Mouse (Mus musculus): Measurements from ENCODE around the gene Mcm9. TPM values are rescaled to one million over a fixed set of nuclear protein-coding genes. Genes with fewer than 3 reads are reported as not detected.

Mcm9 gene
- polyA plus RNA-seq, 1 experiment from 2014 or later, result 3.7 TPM

GRCm38 (mm10) chr10:53615850-53616616 lies 14.2 kb downstream of the Mcm9 start:
- H3K9me3 ChIP-seq (replicated peaks; ENCODE audit: control insufficient read depth, low read length), result no peaks in the 10 kb centered on the region
- no peak overlapping the region for H3K27ac ChIP-seq (ENCODE audit: low read length)
- no peaks in the 10 kb centered on the region for H3K4me1 ChIP-seq (ENCODE audit: control insufficient read depth, low read depth, low read length)
- no peak overlapping the region for H3K9ac ChIP-seq (ENCODE audit: low read depth, low read length)
- H3K27me3 ChIP-seq (ENCODE audit: control insufficient read depth, insufficient read depth, low read depth, low read length), result no peaks in the 10 kb centered on the region
- H3K4me2 ChIP-seq (ENCODE audit: low read depth, low read length), result no peak overlapping the region
- peaks cover 16% of the 10 kb centered on the region for H3K36me3 ChIP-seq (ENCODE audit: control insufficient read depth, insufficient read depth)
- no peak for ATAC-seq (ENCODE audit: low read depth)
- H3K4me3 ChIP-seq (ENCODE audit: low read depth, low read length), result no peak overlapping the region
- 69% methylated on average over 8 of the region's 8 CpGs for WGBS (ENCODE audit: insufficient replicate concordance)

GRCm38 (mm10) chr10:53613955-53614354 lies 16.3 kb downstream of the Mcm9 start:
- H3K27me3 ChIP-seq (ENCODE audit: control insufficient read depth, insufficient read depth, low read depth, low read length), result no peaks in the 10 kb centered on the region
- no peak for ATAC-seq (ENCODE audit: low read depth)
- 37% methylated on average over 1 of the region's 1 CpGs for WGBS (ENCODE audit: insufficient replicate concordance)
- H3K9ac ChIP-seq (ENCODE audit: low read depth, low read length), result no peak overlapping the region
- no peaks in the 10 kb centered on the region for H3K4me1 ChIP-seq (ENCODE audit: control insufficient read depth, low read depth, low read length)
- H3K36me3 ChIP-seq (ENCODE audit: control insufficient read depth, insufficient read depth), result peaks cover 23% of the 10 kb centered on the region
- no peak overlapping the region for H3K27ac ChIP-seq (ENCODE audit: low read length)
- no peak overlapping the region for H3K4me2 ChIP-seq (ENCODE audit: low read depth, low read length)
- no peaks in the 10 kb centered on the region for H3K9me3 ChIP-seq (replicated peaks; ENCODE audit: control insufficient read depth, low read length)
- H3K4me3 ChIP-seq (ENCODE audit: low read depth, low read length), result no peak overlapping the region

- Histone ChIP-seq H3K27ac (ENCODE audit: low read length) (no peak overlapping the region), H3K36me3 (ENCODE audit: control insufficient read depth, insufficient read depth) (peaks cover 32% of the 10 kb centered on the region), H3K27me3 (ENCODE audit: control insufficient read depth, insufficient read depth, low read depth, low read length) (no peaks in the 10 kb centered on the region), H3K9ac (ENCODE audit: low read depth, low read length) (no peak overlapping the region), H3K4me1 (ENCODE audit: control insufficient read depth, low read depth, low read length) (no peaks in the 10 kb centered on the region), H3K9me3 (replicated peaks; ENCODE audit: control insufficient read depth, low read length) (no peaks in the 10 kb centered on the region), H3K4me3 (ENCODE audit: low read depth, low read length) (no peak overlapping the region), H3K4me2 (ENCODE audit: low read depth, low read length) (no peak overlapping the region)
- 75% methylated on average over 1 of the region's 1 CpGs for WGBS (ENCODE audit: insufficient replicate concordance)
- no peak for ATAC-seq (ENCODE audit: low read depth)
Observed at GRCm38 (mm10) chr10:53612172-53612571, 18.1 kb downstream of the Mcm9 start.

DNA sequence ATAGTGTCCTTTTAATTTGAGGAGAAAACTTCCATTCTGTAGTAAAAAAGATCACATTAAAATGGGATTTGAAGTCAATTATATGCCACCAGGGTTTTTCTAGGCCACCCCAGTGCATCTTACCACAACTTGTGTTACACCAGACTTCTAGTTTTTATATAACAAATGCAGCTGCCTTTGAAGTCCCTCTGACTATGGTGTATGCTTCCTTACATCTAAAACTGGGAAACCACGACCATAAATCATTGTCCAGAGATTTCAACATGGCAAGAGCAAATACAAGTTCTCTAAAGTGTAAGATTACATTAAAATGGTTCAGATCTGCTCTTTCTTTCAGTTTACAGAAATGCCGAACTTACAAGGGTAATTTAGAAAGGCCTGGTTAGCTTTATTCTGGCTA lies 22.0 kb downstream of the Mcm9 start:
- ATAC-seq (ENCODE audit: low read depth), result no peak
- H3K36me3 ChIP-seq (ENCODE audit: control insufficient read depth, insufficient read depth), result peaks cover 43% of the 10 kb centered on the region

DNA sequence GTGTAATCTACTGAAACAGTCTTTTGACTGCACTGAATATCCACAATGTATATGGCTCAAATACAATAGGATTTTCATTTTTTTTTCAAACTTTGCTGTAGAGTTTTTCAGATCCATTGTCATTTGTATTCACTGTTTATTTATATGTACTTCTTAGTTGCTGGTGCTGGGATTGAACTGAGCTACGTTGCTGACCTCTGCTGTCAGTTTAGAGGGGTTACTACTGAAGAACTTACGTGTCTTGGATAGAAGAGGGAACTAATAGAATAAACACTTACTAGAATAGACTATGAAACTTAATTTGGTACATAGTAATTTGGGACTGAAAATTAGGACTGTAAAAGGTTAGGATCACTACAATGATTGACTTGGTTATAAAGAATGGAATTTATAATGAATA lies 24.9 kb downstream of the Mcm9 start:
- H3K4me1 ChIP-seq (ENCODE audit: control insufficient read depth, low read depth, low read length), result no peaks in the 10 kb centered on the region; the same call in 1 of the 2 replicates
- no peak for ATAC-seq (ENCODE audit: low read depth)
- H3K9me3 ChIP-seq (replicated peaks; ENCODE audit: control insufficient read depth, low read length), result no peaks in the 10 kb centered on the region
- H3K4me2 ChIP-seq (ENCODE audit: low read depth, low read length), result no peak overlapping the region
- H3K4me3 ChIP-seq (ENCODE audit: low read depth, low read length), result no peak overlapping the region
- no peak overlapping the region for H3K9ac ChIP-seq (ENCODE audit: low read depth, low read length)
- WGBS (ENCODE audit: insufficient replicate concordance), result 72% methylated on average over 2 of the region's 2 CpGs
- H3K27ac ChIP-seq (ENCODE audit: low read length), result no peak overlapping the region
- H3K27me3 ChIP-seq (ENCODE audit: control insufficient read depth, insufficient read depth, low read depth, low read length), result no peaks in the 10 kb centered on the region
- peaks cover 50% of the 10 kb centered on the region for H3K36me3 ChIP-seq (ENCODE audit: control insufficient read depth, insufficient read depth)

More for the DNA sequence above, 22.0 kb downstream of the Mcm9 start:
- Histone ChIP-seq H3K4me2 (ENCODE audit: low read depth, low read length) (no peak overlapping the region), H3K27me3 (ENCODE audit: control insufficient read depth, insufficient read depth, low read depth, low read length) (no peaks in the 10 kb centered on the region), H3K4me3 (ENCODE audit: low read depth, low read length) (no peak overlapping the region), H3K9me3 (replicated peaks; ENCODE audit: control insufficient read depth, low read length) (no peaks in the 10 kb centered on the region), H3K27ac (ENCODE audit: low read length) (no peak overlapping the region), H3K9ac (ENCODE audit: low read depth, low read length) (no peak overlapping the region), H3K4me1 (ENCODE audit: control insufficient read depth, low read depth, low read length) (no peaks in the 10 kb centered on the region)
- WGBS (ENCODE audit: insufficient replicate concordance), result 63% methylated on average over 2 of the region's 2 CpGs

- 26% methylated on average over 5 of the region's 5 CpGs for WGBS (ENCODE audit: insufficient replicate concordance)
- Histone ChIP-seq H3K9me3 (replicated peaks; ENCODE audit: control insufficient read depth, low read length) (no peaks in the 10 kb centered on the region), H3K27ac (ENCODE audit: low read length) (0 out of 2 replicates have a peak overlapping the region, but pooled peaks have one; percentile 45), H3K4me1 (ENCODE audit: control insufficient read depth, low read depth, low read length) (peaks cover 17% of the 10 kb centered on the region), H3K27me3 (ENCODE audit: control insufficient read depth, insufficient read depth, low read depth, low read length) (no peaks in the 10 kb centered on the region), H3K9ac (ENCODE audit: low read depth, low read length) (peak overlapping the region; percentile 34; the same call in 1 of the 2 replicates), H3K4me2 (ENCODE audit: low read depth, low read length) (peak overlapping the region; percentile 66), H3K36me3 (ENCODE audit: control insufficient read depth, insufficient read depth) (peaks cover 20% of the 10 kb centered on the region), H3K4me3 (ENCODE audit: low read depth, low read length) (peak overlapping the region; percentile 53)
- no peak for ATAC-seq (ENCODE audit: low read depth)
Observed at GRCm38 (mm10) chr10:53598821-53599220, 31.4 kb downstream of the Mcm9 start.

DNA sequence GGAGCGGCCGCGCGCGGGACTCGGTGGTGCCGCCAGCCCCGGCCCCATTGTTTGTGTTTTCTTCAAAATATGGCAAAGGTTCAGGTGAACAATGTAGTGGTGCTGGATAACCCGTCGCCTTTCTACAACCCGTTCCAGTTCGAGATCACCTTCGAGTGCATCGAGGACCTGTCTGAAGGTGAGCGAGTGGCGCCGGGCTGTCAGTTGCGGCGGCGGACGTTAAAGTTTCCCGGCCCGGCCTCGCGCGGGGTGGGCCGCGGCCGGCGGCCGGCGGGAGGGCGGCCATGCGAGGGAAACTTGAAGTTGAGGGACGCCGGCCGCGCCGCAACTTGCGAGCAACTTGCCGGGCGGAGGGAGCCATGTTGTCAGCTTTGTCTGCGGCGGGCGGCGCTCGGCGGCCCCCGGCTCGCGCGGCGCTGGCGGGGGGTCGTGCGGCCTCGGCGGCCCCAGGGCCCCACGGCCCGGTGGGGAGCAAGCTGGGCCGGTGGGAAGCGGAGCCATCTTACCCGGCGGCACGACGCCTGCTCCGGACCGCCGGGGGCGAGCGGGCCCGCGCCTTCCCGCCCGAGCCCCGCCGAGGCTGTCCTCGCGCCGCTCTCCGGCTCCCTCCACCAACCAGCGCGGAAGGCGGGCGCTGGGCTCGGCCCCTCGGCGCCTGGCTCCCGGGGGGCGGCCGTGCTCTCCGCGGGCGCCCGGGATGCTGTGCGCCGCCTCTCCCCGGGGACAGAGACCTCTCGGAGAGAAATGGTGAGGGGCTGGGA lies 32.9 kb downstream of the Mcm9 start:
- peak overlapping the region; percentile 97 for H3K4me3 ChIP-seq (ENCODE audit: low read depth, low read length)
- peak overlapping the region; percentile 98 for H3K27ac ChIP-seq (ENCODE audit: low read length)
- H3K9me3 ChIP-seq (replicated peaks; ENCODE audit: control insufficient read depth, low read length), result no peaks in the 10 kb centered on the region
- peaks cover 9% of the 10 kb centered on the region for H3K36me3 ChIP-seq (ENCODE audit: control insufficient read depth, insufficient read depth)
- under 1% methylated on average over 94 of the region's 99 CpGs for WGBS (ENCODE audit: insufficient replicate concordance)
- H3K4me1 ChIP-seq (ENCODE audit: control insufficient read depth, low read depth, low read length), result peaks cover 17% of the 10 kb centered on the region
- H3K9ac ChIP-seq (ENCODE audit: low read depth, low read length), result peak overlapping the region; percentile 96
- ATAC-seq (ENCODE audit: low read depth), result peak; percentile 31
- H3K4me2 ChIP-seq (ENCODE audit: low read depth, low read length), result peak overlapping the region; percentile 95
- H3K27me3 ChIP-seq (ENCODE audit: control insufficient read depth, insufficient read depth, low read depth, low read length), result no peaks in the 10 kb centered on the region

- Histone ChIP-seq H3K9ac (ENCODE audit: low read depth, low read length) (peak within 1 kb of the TSS; percentile 96), H3K4me2 (ENCODE audit: low read depth, low read length) (peak within 1 kb of the TSS; percentile 95), H3K36me3 (ENCODE audit: control insufficient read depth, insufficient read depth) (peaks cover 6% of the 10 kb centered on the region), H3K4me3 (ENCODE audit: low read depth, low read length) (peak within 1 kb of the TSS; percentile 97), H3K27ac (ENCODE audit: low read length) (peak within 1 kb of the TSS; percentile 98), H3K27me3 (ENCODE audit: control insufficient read depth, insufficient read depth, low read depth, low read length) (no peaks in the 10 kb centered on the region), H3K9me3 (replicated peaks; ENCODE audit: control insufficient read depth, low read length) (no peaks in the 10 kb centered on the region), H3K4me1 (ENCODE audit: control insufficient read depth, low read depth, low read length) (peaks cover 17% of the 10 kb centered on the region)
- peak; percentile 95 for ATAC-seq (ENCODE audit: low read depth)
- WGBS (ENCODE audit: insufficient replicate concordance), result under 1% methylated on average over 52 of the region's 52 CpGs
Observed at GRCm38 (mm10) chr10:53596677-53597120, 33.5 kb downstream of the Mcm9 start, which contains the start of gene Asf1a. Asf1a (plus strand) TSS chr10:53596757.

All from liver, embryonic 16.5 days (tissue).